ENCODE assay signal across 7 mouse cellular contexts in the genomic region with DNA sequence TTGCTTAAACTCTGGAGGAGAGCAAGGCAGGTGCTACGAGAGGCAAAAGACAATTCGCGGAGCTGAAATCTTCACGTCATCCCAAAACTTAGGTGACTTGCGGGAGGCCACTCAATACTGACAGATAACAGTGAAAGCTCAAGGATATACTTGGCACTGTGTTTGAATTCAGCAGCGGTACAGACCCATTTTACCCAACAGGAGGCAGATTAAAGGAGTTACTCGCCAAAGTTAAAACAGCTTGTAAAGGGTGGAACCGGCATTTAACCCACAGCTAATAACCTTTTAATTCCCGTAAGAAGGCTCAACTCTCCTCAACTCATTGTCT. TPM values are rescaled to one million over a fixed set of nuclear protein-coding genes. Genes with fewer than 3 reads are reported as not detected.
DNase-seq lines count a peak whose midpoint lies in the region; ATAC-seq and TF ChIP-seq lines count a peak whose summit lies in the region.

No protein-coding gene starts in this region.

- no peak for ATAC-seq in lung, postnatal 0 days
- ATAC-seq in erythroid progenitor cell, adult 5-6 weeks (replicated peaks; ENCODE audit: low FRiP score, poor library complexity, severe bottlenecking) = peak; percentile 60
- no peak for ATAC-seq in limb, embryonic 14.5 days (ENCODE audit: low FRiP score, low read depth)
- no peak for ATAC-seq in stomach, embryonic 15.5 days (ENCODE audit: insufficient read depth, low FRiP score, low read depth)

- TF ChIP-seq CTCF in lung, postnatal 0 days (IDR thresholded peaks at IDR 0.05) = peak; percentile 22; the same call in 1 of the 2 replicates

- TF ChIP-seq EP300 in lung, postnatal 0 days (IDR thresholded peaks at IDR 0.05) = no peak

- peak overlapping the region; percentile 54 for H3K4me3 ChIP-seq in lung, postnatal 0 days (ENCODE audit: low read depth, low read length)
- H3K4me3 ChIP-seq in limb, embryonic 14.5 days (replicated peaks; ENCODE audit: low read length) = peak overlapping the region; percentile 56
- peak overlapping the region; percentile 62 for H3K4me3 ChIP-seq in stomach, embryonic 15.5 days (replicated peaks)

- peak overlapping the region; percentile 27 for H3K9ac ChIP-seq in lung, postnatal 0 days (replicated peaks; ENCODE audit: low read depth)
- H3K9ac ChIP-seq in limb, embryonic 14.5 days (ENCODE audit: low read depth, low read length, severe bottlenecking) = peak overlapping the region; percentile 52; the same call in 1 of the 2 replicates
- H3K9ac ChIP-seq in stomach, embryonic 15.5 days = no peak overlapping the region; the same call in 1 of the 2 replicates

- H3K27me3 ChIP-seq in lung, postnatal 0 days (replicated peaks; ENCODE audit: insufficient read depth, low read length) = no peaks in the 10 kb centered on the region
- no peaks in the 10 kb centered on the region for H3K27me3 ChIP-seq in limb, embryonic 14.5 days (ENCODE audit: control insufficient read depth, insufficient read depth, low read length)
- H3K27me3 ChIP-seq in stomach, embryonic 15.5 days (replicated peaks) = no peaks in the 10 kb centered on the region

- H3K4me1 ChIP-seq in lung, postnatal 0 days (ENCODE audit: insufficient read depth, low read depth, low read length) = peaks cover 11% of the 10 kb centered on the region; the same call in 1 of the 2 replicates
- peaks cover 16% of the 10 kb centered on the region for H3K4me1 ChIP-seq in limb, embryonic 14.5 days (ENCODE audit: control insufficient read depth, insufficient read depth, low read length)
- peaks cover 15% of the 10 kb centered on the region; the same call in 1 of the 2 replicates for H3K4me1 ChIP-seq in stomach, embryonic 15.5 days

- no peak for DNase-seq in lung, postnatal 0 days (ENCODE audit: low spot score)
- DNase-seq in lung, postnatal 25 days (ENCODE audit: low spot score) = no peak
- no peak for DNase-seq in limb, embryonic 14.5 days (ENCODE audit: low spot score)
- no peak for DNase-seq in gastrocnemius, postnatal 4 days (ENCODE audit: low spot score in 2 of 2)
- no peak for DNase-seq in gastrocnemius, postnatal 25 days

- no peak for TF ChIP-seq POLR2A in limb, embryonic 14.5 days (IDR thresholded peaks at IDR 0.05; ENCODE audit: borderline replicate concordance, extremely low read depth, insufficient read depth, insufficient read length)

- WGBS in lung, postnatal 0 days = 3% methylated on average over 9 of the region's 9 CpGs
- WGBS in limb, embryonic 14.5 days = 4% methylated on average over 9 of the region's 9 CpGs
- 4% methylated on average over 9 of the region's 9 CpGs for WGBS in stomach, embryonic 15.5 days

- no peaks in the 10 kb centered on the region for H3K36me3 ChIP-seq in lung, postnatal 0 days (ENCODE audit: insufficient read depth, low read length)
- H3K36me3 ChIP-seq in limb, embryonic 14.5 days (ENCODE audit: control insufficient read depth, insufficient read depth, low read length) = peaks cover 25% of the 10 kb centered on the region
- no peaks in the 10 kb centered on the region for H3K36me3 ChIP-seq in stomach, embryonic 15.5 days

- no peaks in the 10 kb centered on the region for H3K9me3 ChIP-seq in lung, postnatal 0 days (ENCODE audit: low read length)
- no peaks in the 10 kb centered on the region for H3K9me3 ChIP-seq in limb, embryonic 14.5 days (ENCODE audit: control insufficient read depth, low read length)
- H3K9me3 ChIP-seq in stomach, embryonic 15.5 days = no peaks in the 10 kb centered on the region

- H3K27ac ChIP-seq in lung, postnatal 0 days (ENCODE audit: low read length) = peak overlapping the region; percentile 68
- peak overlapping the region; percentile 86 for H3K27ac ChIP-seq in limb, embryonic 14.5 days (replicated peaks; ENCODE audit: low read depth, low read length)
- peak overlapping the region; percentile 82 for H3K27ac ChIP-seq in stomach, embryonic 15.5 days

- H3K4me2 ChIP-seq in lung, postnatal 0 days (replicated peaks; ENCODE audit: low read depth, low read length) = peak overlapping the region; percentile 70
- peak overlapping the region; percentile 79 for H3K4me2 ChIP-seq in limb, embryonic 14.5 days (replicated peaks; ENCODE audit: low read depth, low read length, severe bottlenecking)
- peak overlapping the region; percentile 84 for H3K4me2 ChIP-seq in stomach, embryonic 15.5 days

RNA-seq across cellular contexts. Expression of gene Ift172, which starts 0.4 kb away (rescaled TPM):
- 24.2 and 25.6 TPM in 2 replicates for polyA plus RNA-seq in lung, postnatal 0 days (2015; fragmentation: Nextera tagmentation; extraction: Ambion mirVana)
- 2.9 and 10.5 TPM in 2 replicates for total RNA-seq in erythroid progenitor cell, adult 5-6 weeks (2015; ENCODE audit: low replicate concordance)
- total RNA-seq in erythroid progenitor cell, adult 5-6 weeks (2017; ENCODE audit: low replicate concordance) = 5.7 and 10.3 TPM in 2 replicates
- 53.3 and 64.2 TPM in 2 replicates for polyA plus RNA-seq in limb, embryonic 14.5 days (2012; rRNA removed)
- 41.6 and 46.1 TPM in 2 replicates for polyA plus RNA-seq in limb, embryonic 14.5 days (2014; fragmentation: Nextera tagmentation; extraction: Ambion mirVana)
- 27.2 and 31.1 TPM in 2 replicates for polyA plus RNA-seq in stomach, embryonic 15.5 days (2015; fragmentation: Nextera tagmentation; extraction: Ambion mirVana)
- 10 to 100 TPM; 30.6 to 40.8 TPM for total RNA-seq in gastrocnemius, postnatal 4 days (2021)
- 10 to 100 TPM; 21.0 to 24.4 TPM for total RNA-seq in gastrocnemius, postnatal 25 days (2021)

RNA-seq across cellular contexts. Expression of gene Fndc4, which starts 4.6 kb away (rescaled TPM):
- 9.7 and 11.8 TPM in 2 replicates for polyA plus RNA-seq in lung, postnatal 0 days (2015; fragmentation: Nextera tagmentation; extraction: Ambion mirVana)
- not detected in 2 replicates for total RNA-seq in erythroid progenitor cell, adult 5-6 weeks (2015; ENCODE audit: low replicate concordance)
- 0.08 TPM in 1 of 2 replicates, not detected in the other for total RNA-seq in erythroid progenitor cell, adult 5-6 weeks (2017; ENCODE audit: low replicate concordance)
- polyA plus RNA-seq in limb, embryonic 14.5 days (2012; rRNA removed) = 174 and 211 TPM in 2 replicates
- 93.9 and 101 TPM in 2 replicates for polyA plus RNA-seq in limb, embryonic 14.5 days (2014; fragmentation: Nextera tagmentation; extraction: Ambion mirVana)
- 38.3 and 38.6 TPM in 2 replicates for polyA plus RNA-seq in stomach, embryonic 15.5 days (2015; fragmentation: Nextera tagmentation; extraction: Ambion mirVana)
- total RNA-seq in gastrocnemius, postnatal 4 days (2021) = 10 to 100 TPM; 18.5 to 18.7 TPM
- 1 to 10 TPM; 1.5 to 3.1 TPM for total RNA-seq in gastrocnemius, postnatal 25 days (2021)

RNA-seq across cellular contexts. Expression of gene Gckr, which starts 5.9 kb away (rescaled TPM):
- polyA plus RNA-seq in lung, postnatal 0 days (2015; fragmentation: Nextera tagmentation; extraction: Ambion mirVana) = 0.08 TPM in 1 of 2 replicates, not detected in the other
- not detected in 2 replicates for total RNA-seq in erythroid progenitor cell, adult 5-6 weeks (2015; ENCODE audit: low replicate concordance)
- total RNA-seq in erythroid progenitor cell, adult 5-6 weeks (2017; ENCODE audit: low replicate concordance) = not detected in 2 replicates
- 0.47 and 1.2 TPM in 2 replicates for polyA plus RNA-seq in limb, embryonic 14.5 days (2012; rRNA removed)
- 0.36 TPM in 1 of 2 replicates, not detected in the other for polyA plus RNA-seq in limb, embryonic 14.5 days (2014; fragmentation: Nextera tagmentation; extraction: Ambion mirVana)
- polyA plus RNA-seq in stomach, embryonic 15.5 days (2015; fragmentation: Nextera tagmentation; extraction: Ambion mirVana) = 0.86 and 1.4 TPM in 2 replicates
- total RNA-seq in gastrocnemius, postnatal 4 days (2021) = under 1 TPM; 0.22 to 0.36 TPM
- not detected for total RNA-seq in gastrocnemius, postnatal 25 days (2021)

RNA-seq across cellular contexts. Expression of gene Krtcap3, which starts 39.8 kb away (rescaled TPM):
- polyA plus RNA-seq in lung, postnatal 0 days (2015; fragmentation: Nextera tagmentation; extraction: Ambion mirVana) = 44.5 and 50.4 TPM in 2 replicates
- not detected in 2 replicates for total RNA-seq in erythroid progenitor cell, adult 5-6 weeks (2015; ENCODE audit: low replicate concordance)
- not detected in 2 replicates for total RNA-seq in erythroid progenitor cell, adult 5-6 weeks (2017; ENCODE audit: low replicate concordance)
- polyA plus RNA-seq in limb, embryonic 14.5 days (2012; rRNA removed) = 25.2 and 31.4 TPM in 2 replicates
- 10.2 and 16.4 TPM in 2 replicates for polyA plus RNA-seq in limb, embryonic 14.5 days (2014; fragmentation: Nextera tagmentation; extraction: Ambion mirVana)
- polyA plus RNA-seq in stomach, embryonic 15.5 days (2015; fragmentation: Nextera tagmentation; extraction: Ambion mirVana) = 65.4 and 66.6 TPM in 2 replicates
- 1 to 10 TPM; 2.3 to 4.1 TPM for total RNA-seq in gastrocnemius, postnatal 4 days (2021)
- 1 to 10 TPM; 1.8 to 1.9 TPM for total RNA-seq in gastrocnemius, postnatal 25 days (2021)

RNA-seq across cellular contexts. Expression of gene Gm9970, which starts 50.3 kb away (rescaled TPM):
- polyA plus RNA-seq in lung, postnatal 0 days (2015; fragmentation: Nextera tagmentation; extraction: Ambion mirVana) = 0.45 and 0.62 TPM in 2 replicates
- total RNA-seq in erythroid progenitor cell, adult 5-6 weeks (2015; ENCODE audit: low replicate concordance) = not detected in 2 replicates
- total RNA-seq in erythroid progenitor cell, adult 5-6 weeks (2017; ENCODE audit: low replicate concordance) = not detected in 2 replicates
- 0.15 TPM in 1 of 2 replicates, not detected in the other for polyA plus RNA-seq in limb, embryonic 14.5 days (2012; rRNA removed)
- polyA plus RNA-seq in limb, embryonic 14.5 days (2014; fragmentation: Nextera tagmentation; extraction: Ambion mirVana) = 0.40 TPM in 1 of 2 replicates, not detected in the other
- polyA plus RNA-seq in stomach, embryonic 15.5 days (2015; fragmentation: Nextera tagmentation; extraction: Ambion mirVana) = 0.44 and 0.53 TPM in 2 replicates
- under 1 TPM in 1 of 2 experiments, not detected in 1; 0.70 TPM for total RNA-seq in gastrocnemius, postnatal 4 days (2021)
- not detected for total RNA-seq in gastrocnemius, postnatal 25 days (2021)

Comparison
In these comparisons a context has a peak if more than half of its experiments do, and no peak if none do; other contexts are left out.
1. RNA of gene Fndc4, which starts 4.6 kb away (total RNA-seq): 18.5 to 18.7 TPM in gastrocnemius, postnatal 4 days; 1.5 to 3.1 TPM in gastrocnemius, postnatal 25 days and 0.08 TPM in erythroid progenitor cell, adult 5-6 weeks; every median in the first group is over 4 times any median in the second.
2. Peak in every context shown above with its lines, with median percentiles within 50 percentile points of each other: H3K27ac ChIP-seq, H3K4me2 ChIP-seq and H3K4me3 ChIP-seq.